Mouse (Mus musculus) CH12.LX (cell line): ENCODE data around the gene Xrcc4.

Experiments used
- BHLHE40 ChIP-seq: IDR thresholded peaks from 2 replicates; pipeline ENCODE4 v1.6.1; 2011; ENCODE audit warnings: mild to moderate bottlenecking, low read depth, low read length, improper control_type of control experiment
- CHD2 ChIP-seq: IDR thresholded peaks from 2 replicates; pipeline ENCODE4 v1.6.1; 2011; ENCODE audit warnings: low read length, improper control_type of control experiment
- CTCF ChIP-seq, 2 experiments: IDR thresholded peaks in 1 of 2; conservative IDR thresholded peaks in 1 of 2; 2 replicates each; pipeline ENCODE4 v1.5.1; 2011 to 2012; ENCODE audit warnings: low read depth in 2 of 2, low read length in 2 of 2, improper control_type of control experiment in 1 of 2, inconsistent platforms in 1 of 2, mild to moderate bottlenecking in 1 of 2, moderate library complexity in 1 of 2
- ELF1 ChIP-seq: IDR thresholded peaks from 2 replicates; pipeline ENCODE4 v1.6.1; 2014; ENCODE audit warnings: low read depth, mild to moderate bottlenecking, inconsistent platforms, low read length, improper control_type of control experiment
- EP300 ChIP-seq: IDR thresholded peaks from 2 replicates; pipeline ENCODE4 v1.6.1; 2011; ENCODE audit warnings: low read length, improper control_type of control experiment
- HCFC1 ChIP-seq: IDR thresholded peaks from 2 replicates; pipeline ENCODE4 v1.6.1; 2012; ENCODE audit warnings: low read depth, mild to moderate bottlenecking, inconsistent platforms, low read length, improper control_type of control experiment
- JUND ChIP-seq: conservative IDR thresholded peaks from 2 replicates; pipeline ENCODE4 v1.6.1; 2011; ENCODE audit warnings: low read depth, low read length, improper control_type of control experiment
- NELFE ChIP-seq: IDR thresholded peaks from 2 replicates; pipeline ENCODE4 v1.6.1; 2011; ENCODE audit warnings: low read depth, low read length, improper control_type of control experiment
- NRF1 ChIP-seq: IDR thresholded peaks from 2 replicates; pipeline ENCODE4 v1.6.1; 2014; ENCODE audit warnings: low read depth, mild to moderate bottlenecking, inconsistent platforms, low read length, improper control_type of control experiment, moderate library complexity
- POLR2A ChIP-seq: IDR thresholded peaks from 2 replicates; pipeline ENCODE4 v1.6.1; 2011; ENCODE audit warnings: low read depth, mild to moderate bottlenecking, improper control_type of control experiment, low read length
- RCOR1 ChIP-seq: conservative IDR thresholded peaks from 2 replicates; pipeline ENCODE4 v1.6.1; 2012; ENCODE audit warnings: low read depth, mild to moderate bottlenecking, inconsistent platforms, low read length, improper control_type of control experiment
- TCF12 ChIP-seq: IDR thresholded peaks from 2 replicates; pipeline ENCODE4 v1.6.1; 2014; ENCODE audit warnings: low read depth, mild to moderate bottlenecking, inconsistent platforms, low read length, improper control_type of control experiment
- USF2 ChIP-seq: conservative IDR thresholded peaks from 2 replicates; pipeline ENCODE4 v1.6.1; 2011; ENCODE audit warnings: low read depth, low read length, improper control_type of control experiment

GRCm38 (mm10) chr13:89878832-89879468, 210.5 kb downstream of the Xrcc4 start:
- TF ChIP-seq NELFE, result no peak
- TF ChIP-seq CTCF (conservative IDR thresholded peaks at IDR 0.05 in 1 of 2, IDR thresholded peaks at IDR 0.05 in 1 of 2; ENCODE audit: low read depth in 2 of 2, low read length in 2 of 2), result no peak
- no peak for TF ChIP-seq JUND
- no peak for TF ChIP-seq BHLHE40
- TF ChIP-seq EP300, result no peak
- TF ChIP-seq CHD2, result no peak
- TF ChIP-seq NRF1, result no peak
- TF ChIP-seq HCFC1, result no peak
- no peak for TF ChIP-seq POLR2A
- no peak for TF ChIP-seq TCF12
- no peak for TF ChIP-seq ELF1
- no peak for TF ChIP-seq RCOR1
- no peak for TF ChIP-seq USF2
